Mouse (Mus musculus): ENCODE results near the gene Mtus2. TPM values are rescaled to one million over a fixed set of nuclear protein-coding genes. Genes with fewer than 3 reads are reported as not detected.
A peak's percentile ranks its signal among the peaks of the same experiment; 100 is the strongest.
"Not testable (repeated sequence)": the region's sequence is repeated elsewhere in the genome, so short reads cannot be mapped to it uniquely, and the experiment has no call there.

Mtus2 gene
- total RNA-seq (2021) = 100 to 1,000 TPM in 1 of 2 experiments, 10 to 100 TPM in 1; 74.0 to 112 TPM

- intact Hi-C loops (cut with DNase I) = loop anchor here (1.0 to 5.0 kb wide), 2 partner anchors 180 to 285 kb away; no protein-coding TSS in a partner anchor
Measured at GRCm38 (mm10) chr5:147956821-147957564, at the start of gene Mtus2. Gene Mtus2, plus strand, starts transcription at chr5:147957320.

GRCm38 (mm10) chr5:147907851-147908250 lies 49.3 kb upstream of the Mtus2 start:
- intact Hi-C loops (cut with DNase I) = loop anchor here (5.0 kb wide), 1 partner anchor 41 kb away; no protein-coding TSS in a partner anchor
- DNase-seq = no peak

More at GRCm38 (mm10) chr5:147956821-147957564, at the start of gene Mtus2:
- DNase-seq = peak; percentile 81 to 87

GRCm38 (mm10) chr5:147910807-147911509 lies 46.2 kb upstream of the Mtus2 start:
- no peak for DNase-seq
- intact Hi-C loops (cut with DNase I) = loop anchor here (5.0 to 10.0 kb wide), 2 partner anchors 156 to 189 kb away; no protein-coding TSS in a partner anchor

- intact Hi-C loops (cut with DNase I) = loop anchor here (5.0 to 10.0 kb wide), 2 partner anchors 157 to 189 kb away; no protein-coding TSS in a partner anchor
- DNase-seq = peak; percentile 25 to 31
Measured at GRCm38 (mm10) chr5:147911744-147912143, 45.4 kb upstream of the Mtus2 start.

- no peak for DNase-seq
Measured at GRCm38 (mm10) chr5:147913241-147913842, 43.8 kb upstream of the Mtus2 start.

GRCm38 (mm10) chr5:147915038-147915566 lies 42.0 kb upstream of the Mtus2 start:
- no peak for DNase-seq
- intact Hi-C loops (cut with DNase I) = loop anchor here (10.0 kb wide), 1 partner anchor 160 kb away; no protein-coding TSS in a partner anchor

More at GRCm38 (mm10) chr5:147913241-147913842, 43.8 kb upstream of the Mtus2 start:
- intact Hi-C loops (cut with DNase I) = loop anchor here (5.0 to 10.0 kb wide), 2 partner anchors 159 to 191 kb away; no protein-coding TSS in a partner anchor

- no peak for DNase-seq
- intact Hi-C loops (cut with DNase I) = loop anchor here (10.0 kb wide), 1 partner anchor 161 kb away; no protein-coding TSS in a partner anchor
Measured at GRCm38 (mm10) chr5:147916171-147916570, 40.9 kb upstream of the Mtus2 start.

- intact Hi-C loops (cut with DNase I) = loop anchor here (10.0 kb wide), 1 partner anchor 163 kb away; no protein-coding TSS in a partner anchor
- DNase-seq = no peak
Measured at GRCm38 (mm10) chr5:147918044-147918846, 38.9 kb upstream of the Mtus2 start.

GRCm38 (mm10) chr5:147924621-147925020 lies 32.5 kb upstream of the Mtus2 start:
- DNase-seq = no peak
- intact Hi-C loops (cut with DNase I) = no loop called here

GRCm38 (mm10) chr5:147925935-147926604 lies 31.1 kb upstream of the Mtus2 start:
- intact Hi-C loops (cut with DNase I) = no loop called here
- DNase-seq = peak; percentile 22 to 34

- intact Hi-C loops (cut with DNase I) = no loop called here
- DNase-seq = no peak
Measured at GRCm38 (mm10) chr5:147928668-147929497, 28.2 kb upstream of the Mtus2 start.

- no peak for DNase-seq
- intact Hi-C loops (cut with DNase I) = no loop called here
Measured at GRCm38 (mm10) chr5:147935096-147935495, 22.0 kb upstream of the Mtus2 start.

- intact Hi-C loops (cut with DNase I) = no loop called here
- peak; percentile 33 for DNase-seq
Measured at GRCm38 (mm10) chr5:147939226-147939625, 17.9 kb upstream of the Mtus2 start.

GRCm38 (mm10) chr5:147945000-147945666 lies 12.0 kb upstream of the Mtus2 start:
- peak; percentile 12 to 28 for DNase-seq
- intact Hi-C loops (cut with DNase I) = loop anchor here (5.0 kb wide), 2 partner anchors 78 to 543 kb away; partner anchors contain the start of gene Flt3

GRCm38 (mm10) chr5:147949881-147950280 lies 7.2 kb upstream of the Mtus2 start:
- DNase-seq = no peak
- intact Hi-C loops (cut with DNase I) = loop anchor here (5.0 kb wide), 1 partner anchor 548 kb away; the partner anchor contains the start of gene Flt3

- intact Hi-C loops (cut with DNase I) = no loop called here
- DNase-seq = no peak
Measured at GRCm38 (mm10) chr5:147951751-147952150, 5.4 kb upstream of the Mtus2 start.

- intact Hi-C loops (cut with DNase I); DNase-seq: not testable (repeated sequence)
Measured at GRCm38 (mm10) chr5:147953181-147953580, 3.9 kb upstream of the Mtus2 start.

Measured in heart, postnatal 36 days (tissue).